Mouse (Mus musculus): ENCODE results near the gene Lrpprc.

The Lrpprc gene

GRCm38 (mm10) chr17:84758971-84759370, 31.6 kb downstream of the Lrpprc start:
- no peak for DNase-seq (ENCODE audit: low read depth, low spot score)

GRCm38 (mm10) chr17:84758374-84758773, 32.2 kb downstream of the Lrpprc start:
- DNase-seq (ENCODE audit: low read depth, low spot score), result peak; percentile 43

GRCm38 (mm10) chr17:84756090-84756489, 34.5 kb downstream of the Lrpprc start:
- DNase-seq (ENCODE audit: low read depth, low spot score), result no peak

GRCm38 (mm10) chr17:84753489-84753888, 37.1 kb downstream of the Lrpprc start:
- no peak for DNase-seq (ENCODE audit: low read depth, low spot score)

GRCm38 (mm10) chr17:84752286-84752685, 38.3 kb downstream of the Lrpprc start:
- DNase-seq (ENCODE audit: low read depth, low spot score), result no peak

GRCm38 (mm10) chr17:84751630-84752191, 38.9 kb downstream of the Lrpprc start:
- no peak for DNase-seq (ENCODE audit: low read depth, low spot score)

GRCm38 (mm10) chr17:84750130-84750529, 40.5 kb downstream of the Lrpprc start:
- no peak for DNase-seq (ENCODE audit: low read depth, low spot score)

- no peak for DNase-seq (ENCODE audit: low read depth, low spot score)
These were observed 41.3 kb downstream of the Lrpprc start for GRCm38 (mm10) chr17:84749297-84749696.

- DNase-seq (ENCODE audit: low read depth, low spot score), result no peak
These were observed 42.4 kb downstream of the Lrpprc start for GRCm38 (mm10) chr17:84748152-84748682.

- no peak for DNase-seq (ENCODE audit: low read depth, low spot score)
These were observed 43.4 kb downstream of the Lrpprc start for GRCm38 (mm10) chr17:84747212-84747611.

- DNase-seq (ENCODE audit: low read depth, low spot score), result no peak
These were observed 45.6 kb downstream of the Lrpprc start for GRCm38 (mm10) chr17:84745001-84745400.

- no peak for DNase-seq (ENCODE audit: low read depth, low spot score)
These were observed 46.3 kb downstream of the Lrpprc start for GRCm38 (mm10) chr17:84744256-84744655.

- no peak for DNase-seq (ENCODE audit: low read depth, low spot score)
These were observed 52.4 kb downstream of the Lrpprc start for GRCm38 (mm10) chr17:84738073-84738797.

- peak; percentile 39 for DNase-seq (ENCODE audit: low read depth, low spot score)
These were observed 53.9 kb downstream of the Lrpprc start for GRCm38 (mm10) chr17:84736719-84737118.

- no peak for DNase-seq (ENCODE audit: low read depth, low spot score)
These were observed 58.0 kb downstream of the Lrpprc start for GRCm38 (mm10) chr17:84732612-84733011.

- no peak for DNase-seq (ENCODE audit: low read depth, low spot score)
These were observed 59.2 kb downstream of the Lrpprc start for GRCm38 (mm10) chr17:84731361-84731760.

- DNase-seq (ENCODE audit: low read depth, low spot score), result no peak
These were observed 61.4 kb downstream of the Lrpprc start for GRCm38 (mm10) chr17:84729140-84729539.

- no peak for DNase-seq (ENCODE audit: low read depth, low spot score)
These were observed 62.2 kb downstream of the Lrpprc start for GRCm38 (mm10) chr17:84728201-84728911.

- DNase-seq (ENCODE audit: low read depth, low spot score), result no peak
These were observed 65.4 kb downstream of the Lrpprc start for GRCm38 (mm10) chr17:84725163-84725562.

- DNase-seq (ENCODE audit: low read depth, low spot score), result no peak
These were observed 66.6 kb downstream of the Lrpprc start for GRCm38 (mm10) chr17:84724028-84724427.

- no peak for DNase-seq (ENCODE audit: low read depth, low spot score)
These were observed 71.5 kb downstream of the Lrpprc start for GRCm38 (mm10) chr17:84719105-84719504.

GRCm38 (mm10) chr17:84717416-84717815, 73.2 kb downstream of the Lrpprc start:
- DNase-seq (ENCODE audit: low read depth, low spot score), result no peak

All from WW6 (cell line).